Mouse (Mus musculus) olfactory bulb, adult 2 months (tissue): ENCODE measurements around the gene Aloxe3. TPM values are rescaled to one million over a fixed set of nuclear protein-coding genes. Genes with fewer than 3 reads are reported as not detected.

ENCODE experiments used
- H3K27ac ChIP-seq: fragments of 200-500 bp; 2 replicates; pipeline ENCODE4 v1.5.1; 2012; ENCODE audit warnings: low read depth, low read length; ENCODE audit not compliant: insufficient read depth
- H3K4me1 ChIP-seq: fragments of 200-500 bp; 2 replicates; pipeline ENCODE4 v1.6.1; 2012; ENCODE audit warnings: low read length; ENCODE audit not compliant: control insufficient read depth, insufficient read depth
- H3K4me3 ChIP-seq: fragments of 200-500 bp; 2 replicates; pipeline ENCODE4 v1.5.1; 2012; ENCODE audit warnings: mild to moderate bottlenecking, low read depth, low read length, moderate library complexity; ENCODE audit not compliant: insufficient read depth
- CTCF ChIP-seq: fragments of 200-500 bp; IDR thresholded peaks from 2 replicates; pipeline ENCODE4 v1.5.1; 2012; ENCODE audit warnings: low read depth, mild to moderate bottlenecking, low read length, moderate library complexity; ENCODE audit not compliant: insufficient read depth
- POLR2A ChIP-seq: fragments of 200-500 bp; IDR thresholded peaks from 2 replicates; pipeline ENCODE4 v1.6.1; 2012; ENCODE audit warnings: mild to moderate bottlenecking, low read depth, low read length, moderate library complexity; ENCODE audit not compliant: insufficient read depth
- WGBS: fragments of 180-500 bp; shearing (Covaris S2); methylation state at CpG from one replicate; pipeline ENCODE4 v1.1.7; 2018; 5-methylcytosine and 5-hydroxymethylcytosine counted together
- polyA plus RNA-seq: library from polyadenylated mRNA; stranded (reverse); fragments of >200 nt; gene quantifications from 2 replicates; pipeline ENCODE4 v1.2.4, GENCODE M21; 2012; ENCODE audit warnings: low replicate concordance; ENCODE audit not compliant: missing spikeins, insufficient read depth, insufficient read length

Aloxe3 gene
- polyA plus RNA-seq, 1 experiment: not detected

GRCm38 (mm10) chr11:69121741-69122335, 3.9 kb upstream of the Aloxe3 start:
- 2% methylated on average over 31 of the region's 32 CpGs for WGBS
- peak overlapping the region; percentile 78 for H3K4me3 ChIP-seq
- peaks cover 23% of the 10 kb centered on the region for H3K4me1 ChIP-seq
- TF ChIP-seq CTCF (no peak), POLR2A (no peak)
- H3K27ac ChIP-seq: no peak overlapping the region

- H3K27ac ChIP-seq: no peak within 1 kb of the TSS; the same call in none of the 2 replicates
- WGBS: under 1% methylated on average over 59 of the region's 66 CpGs
- peak within 1 kb of the TSS; percentile 78 for H3K4me3 ChIP-seq
- H3K4me1 ChIP-seq: peaks cover 25% of the 10 kb centered on the region
- TF ChIP-seq CTCF: peak; percentile 72
- no peak for TF ChIP-seq POLR2A
Measured at GRCm38 (mm10) chr11:69122336-69122951, 3.3 kb upstream of the Aloxe3 start, which contains the start of gene 9130213A22Rik. TSS of gene 9130213A22Rik (minus strand) at chr11:69122589.

GRCm38 (mm10) chr11:69123056-69123692, 2.5 kb upstream of the Aloxe3 start:
- Histone ChIP-seq H3K4me1 (peaks cover 25% of the 10 kb centered on the region), H3K27ac (peak overlapping the region; percentile 86), H3K4me3 (peak overlapping the region; percentile 78)
- TF ChIP-seq POLR2A: no peak
- TF ChIP-seq CTCF: no peak
- WGBS: 2% methylated on average over 29 of the region's 29 CpGs

- H3K27ac ChIP-seq: peak overlapping the region; percentile 86
- under 1% methylated on average over 31 of the region's 31 CpGs for WGBS
- peak overlapping the region; percentile 78 for H3K4me3 ChIP-seq
- peaks cover 23% of the 10 kb centered on the region for H3K4me1 ChIP-seq
- TF ChIP-seq CTCF: no peak
- TF ChIP-seq POLR2A: no peak
Measured at GRCm38 (mm10) chr11:69123693-69124497, 1.8 kb upstream of the Aloxe3 start.

- Histone ChIP-seq H3K4me1 (peaks cover 20% of the 10 kb centered on the region), H3K4me3 (no peak overlapping the region), H3K27ac (no peak overlapping the region)
- TF ChIP-seq CTCF (no peak), POLR2A (no peak)
- 0% methylated on average over 3 of the region's 3 CpGs for WGBS
Measured at GRCm38 (mm10) chr11:69124498-69124847, 1.2 kb upstream of the Aloxe3 start.

GRCm38 (mm10) chr11:69125041-69125851, 450 bp upstream of the Aloxe3 start:
- WGBS: under 1% methylated on average over 24 of the region's 24 CpGs
- H3K4me3 ChIP-seq: peak overlapping the region; percentile 73
- H3K4me1 ChIP-seq: peaks cover 18% of the 10 kb centered on the region
- TF ChIP-seq POLR2A: no peak
- TF ChIP-seq CTCF: peak; percentile 54
- H3K27ac ChIP-seq: peak overlapping the region; percentile 40

- peaks cover 11% of the 10 kb centered on the region; the same call in 1 of the 2 replicates for H3K4me1 ChIP-seq
- peak overlapping the region; percentile 73 for H3K4me3 ChIP-seq
- TF ChIP-seq POLR2A (no peak), CTCF (no peak)
- WGBS: 18% methylated on average over 20 of the region's 20 CpGs
- peak overlapping the region; percentile 40; the same call in 1 of the 2 replicates for H3K27ac ChIP-seq
Measured at GRCm38 (mm10) chr11:69125919-69126705, 416 bp downstream of the Aloxe3 start.
